Mouse (Mus musculus): ENCODE data around the gene Hist1h3h. TPM values are rescaled to one million over a fixed set of nuclear protein-coding genes. Genes with fewer than 3 reads are reported as not detected.
"Not testable (repeated sequence)": the region's sequence is repeated elsewhere in the genome, so short reads cannot be mapped to it uniquely, and the experiment has no call there.

Gene Hist1h3h
- polyA plus RNA-seq, 1 experiment from 2014 or later, result 1.1 TPM

GRCm38 (mm10) chr13:21734906-21735767 is 17.7 kb downstream of the Hist1h3h start, which contains the start of gene Hist1h4j:
Gene Hist1h4j (plus strand): TSS chr13:21735064.
- under 1% methylated on average over 50 of the region's 56 CpGs for WGBS
- H3K27me3 ChIP-seq (replicated peaks); H3K9me3 ChIP-seq; H3K36me3 ChIP-seq (replicated peaks): not testable (repeated sequence)
- peak within 1 kb of the TSS; percentile 57 for H3K9ac ChIP-seq
- peak within 1 kb of the TSS; percentile 49 for H3K4me3 ChIP-seq
- H3K4me2 ChIP-seq, result peak within 1 kb of the TSS; percentile 79
- H3K4me1 ChIP-seq, result peaks cover 12% of the 10 kb centered on the region
- H3K27ac ChIP-seq, result peak within 1 kb of the TSS; percentile 98
- peak; percentile 91 for ATAC-seq (replicated peaks)

GRCm38 (mm10) chr13:21745006-21745405 is 27.5 kb downstream of the Hist1h3h start:
- Histone ChIP-seq H3K9ac (no peak overlapping the region), H3K4me2 (no peak overlapping the region), H3K36me3 (replicated peaks) (no peaks in the 10 kb centered on the region), H3K9me3 (no peaks in the 10 kb centered on the region), H3K27ac (no peak overlapping the region), H3K27me3 (replicated peaks) (no peaks in the 10 kb centered on the region), H3K4me1 (peaks cover 12% of the 10 kb centered on the region), H3K4me3 (no peak overlapping the region)
- no peak for ATAC-seq (replicated peaks)
- 95% methylated on average over 1 of the region's 1 CpGs for WGBS

- peak overlapping the region; percentile 90 for H3K27ac ChIP-seq
- no peaks in the 10 kb centered on the region for H3K36me3 ChIP-seq (replicated peaks)
- no peaks in the 10 kb centered on the region for H3K9me3 ChIP-seq
- WGBS, result 4% methylated on average over 5 of the region's 5 CpGs
- peak overlapping the region; percentile 49 for H3K4me3 ChIP-seq
- H3K4me1 ChIP-seq, result peaks cover 21% of the 10 kb centered on the region
- no peak for ATAC-seq (replicated peaks)
- peak overlapping the region; percentile 68 for H3K4me2 ChIP-seq
- H3K27me3 ChIP-seq (replicated peaks), result no peaks in the 10 kb centered on the region
- peak overlapping the region; percentile 45 for H3K9ac ChIP-seq
Measured at GRCm38 (mm10) chr13:21749387-21750158, 32.1 kb downstream of the Hist1h3h start.

GRCm38 (mm10) chr13:21750159-21751017 is 32.9 kb downstream of the Hist1h3h start, which contains the start of gene Hist1h4k:
Gene Hist1h4k (minus strand): TSS chr13:21750505.
- peaks cover 26% of the 10 kb centered on the region for H3K4me1 ChIP-seq
- H3K9ac ChIP-seq, result peak within 1 kb of the TSS; percentile 45
- peak; percentile 88 for ATAC-seq (replicated peaks)
- under 1% methylated on average over 46 of the region's 56 CpGs for WGBS
- not testable (repeated sequence) for H3K27me3 ChIP-seq (replicated peaks); H3K36me3 ChIP-seq (replicated peaks); H3K9me3 ChIP-seq
- H3K4me3 ChIP-seq, result peak within 1 kb of the TSS; percentile 49
- peak within 1 kb of the TSS; percentile 90 for H3K27ac ChIP-seq
- H3K4me2 ChIP-seq, result peak within 1 kb of the TSS; percentile 68

GRCm38 (mm10) chr13:21751417-21751816 is 34.0 kb downstream of the Hist1h3h start:
- Histone ChIP-seq H3K27ac (no peak overlapping the region), H3K27me3 (replicated peaks) (no peaks in the 10 kb centered on the region), H3K9me3 (no peaks in the 10 kb centered on the region), H3K9ac (no peak overlapping the region), H3K36me3 (replicated peaks) (no peaks in the 10 kb centered on the region), H3K4me2 (no peak overlapping the region), H3K4me1 (peaks cover 26% of the 10 kb centered on the region), H3K4me3 (no peak overlapping the region)
- ATAC-seq (replicated peaks), result no peak

- Histone ChIP-seq H3K36me3 (replicated peaks) (no peaks in the 10 kb centered on the region), H3K9ac (no peak overlapping the region), H3K27me3 (replicated peaks) (no peaks in the 10 kb centered on the region), H3K9me3 (no peaks in the 10 kb centered on the region), H3K4me2 (no peak overlapping the region), H3K27ac (no peak overlapping the region), H3K4me1 (peaks cover 26% of the 10 kb centered on the region), H3K4me3 (no peak overlapping the region)
- ATAC-seq (replicated peaks), result no peak
- WGBS, result 78% methylated on average over 3 of the region's 3 CpGs
Measured at GRCm38 (mm10) chr13:21751827-21752226, 34.4 kb downstream of the Hist1h3h start.

- H3K27ac ChIP-seq, result 0 out of 2 replicates have a peak overlapping the region, but pooled peaks have one; percentile 12
- no peak for ATAC-seq (replicated peaks)
- no peaks in the 10 kb centered on the region for H3K36me3 ChIP-seq (replicated peaks)
- no peaks in the 10 kb centered on the region for H3K9me3 ChIP-seq
- H3K4me2 ChIP-seq, result no peak overlapping the region
- H3K4me3 ChIP-seq, result no peak overlapping the region
- 46% methylated on average over 3 of the region's 3 CpGs for WGBS
- peaks cover 26% of the 10 kb centered on the region for H3K4me1 ChIP-seq
- no peaks in the 10 kb centered on the region for H3K27me3 ChIP-seq (replicated peaks)
- H3K9ac ChIP-seq, result no peak overlapping the region
Measured at GRCm38 (mm10) chr13:21752356-21752755, 34.9 kb downstream of the Hist1h3h start.

GRCm38 (mm10) chr13:21753051-21753523 is 35.6 kb downstream of the Hist1h3h start:
- Histone ChIP-seq H3K4me2 (peak overlapping the region; percentile 79), H3K36me3 (replicated peaks) (no peaks in the 10 kb centered on the region), H3K4me1 (peaks cover 26% of the 10 kb centered on the region), H3K9me3 (no peaks in the 10 kb centered on the region), H3K27me3 (replicated peaks) (no peaks in the 10 kb centered on the region), H3K27ac (peak overlapping the region; percentile 95), H3K4me3 (peak overlapping the region; percentile 49), H3K9ac (peak overlapping the region; percentile 42)
- 2% methylated on average over 10 of the region's 10 CpGs for WGBS
- ATAC-seq (replicated peaks), result no peak

GRCm38 (mm10) chr13:21753524-21754285 is 36.2 kb downstream of the Hist1h3h start, which contains the start of the genes Hist1h2ak and Hist1h2bn:
Gene Hist1h2ak (minus strand): TSS chr13:21753827.
Gene Hist1h2bn (plus strand): TSS chr13:21754123.
- not testable (repeated sequence) for H3K9me3 ChIP-seq; H3K36me3 ChIP-seq (replicated peaks); H3K27me3 ChIP-seq (replicated peaks)
- ATAC-seq (replicated peaks), result peak; percentile 97
- Histone ChIP-seq H3K4me2 (peak within 1 kb of the TSS; percentile 79), H3K4me1 (peaks cover 22% of the 10 kb centered on the region), H3K9ac (peak within 1 kb of the TSS; percentile 42), H3K27ac (peak within 1 kb of the TSS; percentile 95), H3K4me3 (peak within 1 kb of the TSS; percentile 49)
- WGBS, result under 1% methylated on average over 47 of the region's 50 CpGs

GRCm38 (mm10) chr13:21754294-21755001 is 37.0 kb downstream of the Hist1h3h start:
- not testable (repeated sequence) for H3K27me3 ChIP-seq (replicated peaks); H3K36me3 ChIP-seq (replicated peaks); H3K9me3 ChIP-seq
- WGBS, result under 1% methylated on average over 26 of the region's 26 CpGs
- Histone ChIP-seq H3K9ac (peak overlapping the region; percentile 31), H3K4me2 (peak overlapping the region; percentile 79), H3K4me1 (peaks cover 16% of the 10 kb centered on the region), H3K27ac (peak overlapping the region; percentile 95; the same call in 1 of the 2 replicates), H3K4me3 (peak overlapping the region; percentile 49)
- peak; percentile 2 for ATAC-seq (replicated peaks)

Data from midbrain, embryonic 15.5 days (tissue).